In the genomic region with DNA sequence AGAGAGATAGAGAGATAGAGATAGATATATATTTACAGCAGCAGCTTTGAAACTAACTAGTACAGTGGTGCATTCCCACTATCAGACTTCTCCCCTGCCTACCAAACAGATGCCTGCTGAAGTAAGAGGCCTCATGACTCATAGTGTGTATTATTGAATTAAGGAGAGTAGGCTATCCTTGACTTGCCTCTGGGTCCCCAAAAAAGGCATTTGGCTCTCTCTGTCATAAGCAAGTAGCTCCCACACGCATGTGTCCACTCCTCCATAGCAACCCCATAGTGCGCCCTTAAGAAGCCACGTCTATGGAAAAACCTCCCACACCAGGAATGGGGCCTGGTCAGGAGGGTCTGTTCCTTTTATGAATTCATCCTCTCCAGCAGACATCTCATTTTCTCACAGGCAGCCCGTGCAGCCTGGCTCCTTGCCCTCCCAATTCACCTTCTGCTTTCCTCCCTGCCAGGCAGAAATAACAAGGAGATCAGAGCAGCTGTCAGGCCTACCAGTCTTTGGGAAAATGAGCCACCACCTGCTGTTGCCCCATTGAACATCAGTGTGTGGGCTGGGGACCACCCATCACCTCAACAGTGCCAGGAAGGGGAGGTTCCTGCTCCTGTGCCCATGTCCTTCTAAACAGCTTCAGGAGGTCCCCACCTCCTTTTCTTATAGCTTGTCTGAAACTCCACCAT, we compare ENCODE assay signal across 8 mouse cellular contexts.
A peak's percentile ranks its signal among the peaks of the same experiment; 100 is the strongest.
DNase-seq lines count a peak whose midpoint lies in the region.

No protein-coding gene starts in this region.

- intact Hi-C loops in left cerebral cortex, postnatal 14 days (cut with DNase I), result no loop called here

- peak; percentile 81 to 88 for DNase-seq in cerebellum, postnatal 14 days
- no peak for DNase-seq in cerebellum, adult 9-10 months
- peak; percentile 82 for DNase-seq in brain, adult 2 months (ENCODE audit: low read depth, low spot score)
- DNase-seq in layer of hippocampus, adult 11-12 months (ENCODE audit: low spot score), result peak; percentile 73
- peak; percentile 34 to 71 for DNase-seq in left cerebral cortex, postnatal 14 days (ENCODE audit: low spot score in 2 of 2)
- DNase-seq in kidney, postnatal 36 days, result no peak
- DNase-seq in gastrocnemius, adult 18-20 months (ENCODE audit: low spot score), result no peak
- no peak for DNase-seq in urinary bladder, postnatal 4 days (ENCODE audit: low spot score in 2 of 2)

Comparison
In these comparisons a context has a peak if more than half of its experiments do, and no peak if none do; other contexts are left out.
1. DNase-seq: peak in cerebellum, postnatal 14 days (2 of 2), brain, adult 2 months (single experiment), layer of hippocampus, adult 11-12 months (single experiment) and left cerebral cortex, postnatal 14 days (2 of 2); none in cerebellum, adult 9-10 months (single experiment), kidney, postnatal 36 days (0 of 2), gastrocnemius, adult 18-20 months (single experiment) and urinary bladder, postnatal 4 days (0 of 2).